Mouse (Mus musculus) olfactory bulb, adult 2 months (tissue): ENCODE data around the gene Saxo1.

Source experiments
- CTCF ChIP-seq: fragments of 200-500 bp; IDR thresholded peaks from 2 replicates; pipeline ENCODE4 v1.5.1; 2012; ENCODE audit warnings: low read depth, mild to moderate bottlenecking, low read length, moderate library complexity; ENCODE audit not compliant: insufficient read depth
- POLR2A ChIP-seq: fragments of 200-500 bp; IDR thresholded peaks from 2 replicates; pipeline ENCODE4 v1.6.1; 2012; ENCODE audit warnings: mild to moderate bottlenecking, low read depth, low read length, moderate library complexity; ENCODE audit not compliant: insufficient read depth

- TF ChIP-seq CTCF (no peak), POLR2A (no peak)
These were observed 77.2 kb downstream of the Saxo1 start for GRCm38 (mm10) chr4:86480891-86481290.
